Mouse (Mus musculus) erythroblast, embryonic 14.5 days (primary cell): ENCODE measurements around the gene Il12a.

Source experiments
- GATA1 ChIP-seq: IDR thresholded peaks from 2 replicates; pipeline ENCODE4 v1.6.1; 2012; ENCODE audit warnings: low read length, inconsistent platforms, mixed read lengths
- TAL1 ChIP-seq: IDR thresholded peaks from 3 replicates; pipeline ENCODE4 v1.6.1; 2012; ENCODE audit warnings: low read length, inconsistent platforms, mixed read lengths

GRCm38 (mm10) chr3:68692600-68693225, 2.3 kb downstream of the Il12a start:
- TF ChIP-seq TAL1 (no peak), GATA1 (no peak)
